Mouse (Mus musculus) liver, adult 2 months (tissue): ENCODE measurements around the gene Hmga2. TPM values are rescaled to one million over a fixed set of nuclear protein-coding genes. Genes with fewer than 3 reads are reported as not detected.

Experiments
- DNase-seq: peaks from one replicate; pipeline ENCODE4 v3.0.0-alpha.2; 2011; ENCODE audit warnings: low read depth, low spot score; ENCODE audit errors: extremely low read depth
- H3K27ac ChIP-seq: fragments of 200-500 bp; replicated peaks from 2 replicates; pipeline ENCODE4 v1.5.1; 2012; ENCODE audit warnings: low read depth, mild to moderate bottlenecking, control low read depth, inconsistent platforms, low read length; ENCODE audit not compliant: insufficient read depth
- H3K27me3 ChIP-seq: fragments of 200-500 bp; 2 replicates; pipeline ENCODE4 v1.6.1; 2012; ENCODE audit warnings: mild to moderate bottlenecking, moderate library complexity, low read length, inconsistent platforms; ENCODE audit not compliant: control insufficient read depth, insufficient read depth
- H3K36me3 ChIP-seq: fragments of 200-500 bp; 2 replicates; pipeline ENCODE4 v1.6.1; 2012; ENCODE audit warnings: low read length, inconsistent platforms; ENCODE audit not compliant: control insufficient read depth, insufficient read depth
- H3K4me1 ChIP-seq: fragments of 200-500 bp; 2 replicates; pipeline ENCODE4 v1.6.1; 2011; ENCODE audit warnings: low read length; ENCODE audit not compliant: control insufficient read depth, insufficient read depth
- H3K4me3 ChIP-seq: fragments of 200-500 bp; 2 replicates; pipeline ENCODE4 v1.5.1; 2011; ENCODE audit warnings: low read depth, mild to moderate bottlenecking, control low read depth, low read length, moderate library complexity; ENCODE audit not compliant: insufficient read depth
- H3K79me2 ChIP-seq: fragments of 200-500 bp; 2 replicates; pipeline ENCODE4 v1.6.1; 2012; ENCODE audit warnings: inconsistent platforms, mild to moderate bottlenecking, low read length, moderate library complexity; ENCODE audit not compliant: control insufficient read depth, insufficient read depth
- H3K9ac ChIP-seq: fragments of 200-500 bp; 2 replicates; pipeline ENCODE4 v1.6.1; 2012; ENCODE audit warnings: low read depth, mild to moderate bottlenecking, control low read depth, inconsistent platforms, low read length
- CTCF ChIP-seq: fragments of 200-500 bp; IDR thresholded peaks from 2 replicates; pipeline ENCODE4 v1.5.1; 2011; ENCODE audit warnings: low read depth, low read length, control low read depth
- POLR2A ChIP-seq: fragments of 200-500 bp; IDR thresholded peaks from 2 replicates; pipeline ENCODE4 v1.6.1; 2011; ENCODE audit warnings: low read length, control low read depth; ENCODE audit not compliant: insufficient read depth; ENCODE audit errors: extremely low read depth
- WGBS: fragments of 180-500 bp; shearing (Covaris S2); methylation state at CpG from one replicate; pipeline ENCODE4 v1.1.7; 2018; 5-methylcytosine and 5-hydroxymethylcytosine counted together
- polyA plus RNA-seq: library from polyadenylated mRNA; depleted of rRNA; stranded (reverse); fragments of >200 nt; gene quantifications from 2 replicates; pipeline ENCODE4 v1.2.3, GENCODE M21; 2012
- total RNA-seq: library from RNA; depleted of rRNA; stranded (reverse); fragments of >200 nt; gene quantifications from 2 replicates; pipeline ENCODE4 v1.2.3, GENCODE M21; 2014

Hmga2 gene
- total and polyA plus RNA-seq, 2 experiments, result 0.05 TPM; not detected in 1

- DNase-seq, result no peak
- Histone ChIP-seq H3K36me3 (no peaks in the 10 kb centered on the region), H3K4me1 (no peaks in the 10 kb centered on the region), H3K4me3 (no peak overlapping the region), H3K79me2 (no peaks in the 10 kb centered on the region), H3K27ac (no peak overlapping the region), H3K9ac (no peak overlapping the region), H3K27me3 (no peaks in the 10 kb centered on the region)
- 50% methylated on average over 5 of the region's 5 CpGs for WGBS
- TF ChIP-seq CTCF (no peak), POLR2A (no peak)
Measured at GRCm38 (mm10) chr10:120402966-120403365, 73.3 kb downstream of the Hmga2 start.

DNA sequence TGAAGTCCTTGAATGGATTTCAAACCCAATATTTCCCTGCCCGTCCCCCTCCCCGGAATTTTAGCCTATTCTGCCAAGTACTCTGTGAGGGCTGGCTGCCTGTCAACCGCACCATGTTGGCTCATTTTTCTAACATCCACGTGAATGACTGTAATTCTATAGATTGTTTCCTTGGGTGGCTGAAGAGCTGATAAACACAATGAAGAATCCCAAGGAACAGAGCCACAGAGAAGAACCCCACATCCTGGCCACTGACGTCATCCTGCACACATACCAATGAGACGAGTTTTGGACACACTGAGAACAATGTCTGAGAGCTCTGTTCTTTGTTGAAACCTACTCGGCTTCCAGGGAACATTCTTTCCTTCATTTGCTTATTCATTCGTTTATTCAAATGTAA is 74.5 kb downstream of the Hmga2 start:
- 85% methylated on average over 8 of the region's 8 CpGs for WGBS
- H3K4me1 ChIP-seq, result no peaks in the 10 kb centered on the region
- H3K27ac ChIP-seq, result no peak overlapping the region
- TF ChIP-seq POLR2A (no peak), CTCF (no peak)
- H3K79me2 ChIP-seq, result no peaks in the 10 kb centered on the region
- no peak for DNase-seq
- no peaks in the 10 kb centered on the region for H3K27me3 ChIP-seq
- H3K9ac ChIP-seq, result no peak overlapping the region
- H3K36me3 ChIP-seq, result no peaks in the 10 kb centered on the region
- H3K4me3 ChIP-seq, result no peak overlapping the region

GRCm38 (mm10) chr10:120399846-120400510 is 76.3 kb downstream of the Hmga2 start:
- H3K79me2 ChIP-seq, result no peaks in the 10 kb centered on the region
- no peak for TF ChIP-seq CTCF
- no peak for TF ChIP-seq POLR2A
- H3K9ac ChIP-seq, result no peak overlapping the region

DNA sequence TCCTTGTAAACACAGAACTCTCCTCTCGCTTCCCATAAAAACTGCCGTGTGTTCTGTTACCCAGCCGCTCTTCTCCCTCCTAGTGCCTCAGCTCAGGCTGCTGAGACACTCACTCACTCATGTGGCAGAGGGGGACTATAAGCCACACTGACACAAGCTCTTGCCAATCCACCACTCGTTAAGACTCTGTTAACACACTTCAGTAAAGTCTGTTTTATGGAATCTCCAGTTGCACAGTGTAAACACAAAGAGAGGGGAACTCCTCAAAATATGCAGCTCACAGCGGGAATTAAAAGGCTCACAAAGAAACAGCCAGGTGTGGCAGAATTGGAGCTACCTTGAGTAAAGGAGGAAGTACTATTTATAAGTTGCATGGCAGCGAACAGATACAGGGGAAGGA is 77.5 kb downstream of the Hmga2 start:
- Histone ChIP-seq H3K79me2 (no peaks in the 10 kb centered on the region), H3K27ac (no peak overlapping the region), H3K9ac (no peak overlapping the region), H3K27me3 (no peaks in the 10 kb centered on the region), H3K36me3 (no peaks in the 10 kb centered on the region), H3K4me1 (no peaks in the 10 kb centered on the region), H3K4me3 (no peak overlapping the region)
- WGBS, result 70% methylated on average over 6 of the region's 6 CpGs
- no peak for DNase-seq
- TF ChIP-seq CTCF, result no peak
- TF ChIP-seq POLR2A, result no peak

More at GRCm38 (mm10) chr10:120399846-120400510, 76.3 kb downstream of the Hmga2 start:
- Histone ChIP-seq H3K27ac (no peak overlapping the region), H3K27me3 (no peaks in the 10 kb centered on the region), H3K4me3 (no peak overlapping the region), H3K4me1 (no peaks in the 10 kb centered on the region), H3K36me3 (no peaks in the 10 kb centered on the region)
- WGBS, result 84% methylated on average over 9 of the region's 9 CpGs
- no peak for DNase-seq

DNA sequence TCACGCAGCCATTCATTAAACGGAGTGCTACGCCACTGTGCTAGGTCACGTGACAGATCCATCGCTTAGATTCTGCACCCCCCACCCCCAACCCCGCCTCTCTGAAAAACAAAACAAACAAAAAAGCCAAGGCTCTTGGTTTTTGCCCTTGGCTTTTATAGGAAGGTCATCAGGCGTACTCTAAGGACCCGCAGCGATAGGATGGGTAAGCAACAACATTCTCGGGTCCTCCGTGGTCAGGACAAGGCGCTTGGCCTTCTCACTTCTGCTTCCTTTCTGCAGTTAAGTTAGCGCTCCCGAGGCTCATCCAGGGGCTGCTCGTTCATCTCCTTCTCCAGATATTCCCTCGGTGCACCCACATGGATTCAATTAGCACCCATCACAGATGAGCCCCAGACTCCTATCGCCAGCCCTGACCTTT is 79.0 kb downstream of the Hmga2 start:
- no peak overlapping the region for H3K4me3 ChIP-seq
- no peaks in the 10 kb centered on the region for H3K36me3 ChIP-seq
- WGBS, result 88% methylated on average over 17 of the region's 17 CpGs
- no peak overlapping the region for H3K9ac ChIP-seq
- H3K27me3 ChIP-seq, result no peaks in the 10 kb centered on the region
- DNase-seq, result no peak
- no peak overlapping the region for H3K27ac ChIP-seq
- no peaks in the 10 kb centered on the region for H3K4me1 ChIP-seq
- TF ChIP-seq POLR2A, result no peak
- TF ChIP-seq CTCF, result no peak
- no peaks in the 10 kb centered on the region for H3K79me2 ChIP-seq

DNA sequence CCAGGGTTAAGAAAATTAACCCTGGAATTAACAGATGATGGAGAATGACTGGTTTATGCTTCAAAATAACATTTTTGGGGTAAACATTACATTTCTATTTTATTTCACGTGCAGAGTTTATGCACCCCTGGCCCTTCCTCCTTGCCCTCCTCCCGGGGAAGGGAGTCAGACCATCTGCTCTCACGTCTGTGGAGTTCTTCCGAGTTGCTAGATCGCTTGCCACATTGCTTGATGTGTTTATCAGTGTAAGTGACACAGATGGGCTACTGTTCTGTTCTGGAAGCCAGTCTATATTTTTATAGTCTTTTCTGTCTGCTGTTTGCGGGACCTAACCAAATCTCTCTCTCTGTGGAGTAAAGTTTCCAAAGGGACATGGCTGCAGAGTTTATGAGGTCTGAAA is 80.7 kb downstream of the Hmga2 start:
- no peaks in the 10 kb centered on the region for H3K27me3 ChIP-seq
- H3K4me3 ChIP-seq, result no peak overlapping the region
- DNase-seq, result no peak
- no peaks in the 10 kb centered on the region for H3K4me1 ChIP-seq
- WGBS, result 94% methylated on average over 6 of the region's 6 CpGs
- H3K79me2 ChIP-seq, result no peaks in the 10 kb centered on the region
- H3K27ac ChIP-seq, result no peak overlapping the region
- no peak overlapping the region for H3K9ac ChIP-seq
- no peaks in the 10 kb centered on the region for H3K36me3 ChIP-seq
- TF ChIP-seq CTCF (no peak), POLR2A (no peak)
